Mouse (Mus musculus): ENCODE data around the gene Gm21974. TPM values are rescaled to one million over a fixed set of nuclear protein-coding genes. Genes with fewer than 3 reads are reported as not detected.
"Not testable (repeated sequence)": the region's sequence is repeated elsewhere in the genome, so short reads cannot be mapped to it uniquely, and the experiment has no call there.

Gm21974 gene
- polyA plus RNA-seq, 2 experiments = not detected

GRCm38 (mm10) chr7:127896384-127896783 is 1.1 kb upstream of the Gm21974 start:
- Histone ChIP-seq H3K4me3 (replicated peaks; ENCODE audit: low read length) (no peak overlapping the region), H3K9ac (ENCODE audit: low read depth, low read length, severe bottlenecking) (no peak overlapping the region), H3K27ac (replicated peaks; ENCODE audit: low read depth, low read length) (no peak overlapping the region), H3K4me2 (replicated peaks; ENCODE audit: low read depth, low read length, severe bottlenecking) (no peak overlapping the region), H3K36me3 (ENCODE audit: control insufficient read depth, insufficient read depth, low read length) (peaks cover 22% of the 10 kb centered on the region), H3K27me3 (ENCODE audit: control insufficient read depth, insufficient read depth, low read length) (no peaks in the 10 kb centered on the region), H3K9me3 (ENCODE audit: control insufficient read depth, low read length) (no peaks in the 10 kb centered on the region), H3K4me1 (ENCODE audit: control insufficient read depth, insufficient read depth, low read length) (peaks cover 4% of the 10 kb centered on the region)
- TF ChIP-seq POLR2A (IDR thresholded peaks at IDR 0.05; ENCODE audit: borderline replicate concordance, extremely low read depth, insufficient read depth, insufficient read length) = no peak
- WGBS = 61% methylated on average over 13 of the region's 13 CpGs
- ATAC-seq (ENCODE audit: low FRiP score, low read depth) = no peak
- peak; percentile 24 for DNase-seq (ENCODE audit: low spot score)

- H3K27ac ChIP-seq (replicated peaks; ENCODE audit: low read depth, low read length) = not testable (repeated sequence)
These were observed 637 bp upstream of the Gm21974 start for GRCm38 (mm10) chr7:127895891-127896290.

DNA sequence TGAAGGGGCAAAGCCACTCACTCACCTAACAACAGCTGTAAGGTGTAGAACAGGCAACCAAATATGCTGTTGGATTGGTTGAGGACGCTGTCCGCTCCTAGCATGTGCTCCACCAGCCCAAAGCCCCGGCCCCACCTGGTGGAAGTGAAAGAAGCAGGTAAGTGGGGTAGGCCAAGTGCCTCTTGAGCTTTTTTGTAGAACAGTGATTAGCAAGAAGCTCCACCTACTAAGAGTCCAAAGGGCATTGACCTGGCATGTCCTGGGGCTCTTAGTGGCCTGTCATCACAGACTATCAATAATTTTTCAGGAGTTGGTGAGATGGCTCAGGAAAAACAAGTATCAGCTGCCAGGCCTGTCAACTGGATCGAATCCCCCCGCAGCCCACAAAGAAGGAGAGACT is 774 bp downstream of the Gm21974 start:
- DNase-seq (ENCODE audit: low spot score) (no peak), ATAC-seq (ENCODE audit: low FRiP score, low read depth) (no peak)
- no peaks in the 10 kb centered on the region for H3K27me3 ChIP-seq (ENCODE audit: control insufficient read depth, insufficient read depth, low read length)
- peaks cover 30% of the 10 kb centered on the region for H3K36me3 ChIP-seq (ENCODE audit: control insufficient read depth, insufficient read depth, low read length)
- H3K4me3 ChIP-seq (replicated peaks; ENCODE audit: low read length) = peak overlapping the region; percentile 50
- H3K4me2 ChIP-seq (replicated peaks; ENCODE audit: low read depth, low read length, severe bottlenecking) = peak overlapping the region; percentile 63
- no peak for TF ChIP-seq POLR2A (IDR thresholded peaks at IDR 0.05; ENCODE audit: borderline replicate concordance, extremely low read depth, insufficient read depth, insufficient read length)
- no peaks in the 10 kb centered on the region for H3K9me3 ChIP-seq (ENCODE audit: control insufficient read depth, low read length)
- peak overlapping the region; percentile 58 for H3K9ac ChIP-seq (ENCODE audit: low read depth, low read length, severe bottlenecking)
- 68% methylated on average over 5 of the region's 5 CpGs for WGBS
- H3K27ac ChIP-seq (replicated peaks; ENCODE audit: low read depth, low read length) = 0 out of 2 replicates have a peak overlapping the region, but pooled peaks have one; percentile 53
- peaks cover 4% of the 10 kb centered on the region for H3K4me1 ChIP-seq (ENCODE audit: control insufficient read depth, insufficient read depth, low read length)

More at GRCm38 (mm10) chr7:127895891-127896290, 637 bp upstream of the Gm21974 start:
- not testable (repeated sequence) for H3K27me3 ChIP-seq (ENCODE audit: control insufficient read depth, insufficient read depth, low read length); H3K9ac ChIP-seq (ENCODE audit: low read depth, low read length, severe bottlenecking); H3K4me1 ChIP-seq (ENCODE audit: control insufficient read depth, insufficient read depth, low read length); DNase-seq (ENCODE audit: low spot score); H3K9me3 ChIP-seq (ENCODE audit: control insufficient read depth, low read length)
- peak; percentile 1; the same call in 1 of the 2 replicates for ATAC-seq (ENCODE audit: low FRiP score, low read depth)
- Histone ChIP-seq H3K36me3 (ENCODE audit: control insufficient read depth, insufficient read depth, low read length) (peaks cover 25% of the 10 kb centered on the region), H3K4me3 (replicated peaks; ENCODE audit: low read length) (peak overlapping the region; percentile 50), H3K4me2 (replicated peaks; ENCODE audit: low read depth, low read length, severe bottlenecking) (peak overlapping the region; percentile 63)
- WGBS = 72% methylated on average over 7 of the region's 7 CpGs

DNA sequence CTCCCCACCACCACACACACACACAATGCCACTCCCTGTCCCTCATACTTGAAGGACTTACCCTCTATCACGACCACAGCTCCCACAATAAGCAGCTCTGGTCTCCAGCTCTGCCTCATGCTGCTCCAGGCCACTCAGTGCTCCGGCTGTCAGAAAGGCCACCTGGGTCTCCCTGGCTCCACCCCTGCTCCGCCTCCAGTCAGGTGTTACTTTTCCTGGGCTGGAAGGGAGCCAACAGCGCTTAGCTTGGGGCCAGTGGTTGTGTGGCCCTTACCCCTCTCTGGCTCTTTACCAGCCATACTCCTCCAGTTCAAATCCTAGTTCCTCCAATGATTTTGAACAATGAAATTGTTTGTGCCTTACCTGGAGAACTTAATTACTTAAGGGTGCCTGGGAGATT is 4.5 kb downstream of the Gm21974 start, which contains the start of gene Prss53:
Gene Prss53 (minus strand): TSS at position 173 of the 400 bp plus-strand sequence.
- peaks cover 4% of the 10 kb centered on the region for H3K4me1 ChIP-seq (ENCODE audit: control insufficient read depth, insufficient read depth, low read length)
- 23% methylated on average over 4 of the region's 4 CpGs for WGBS
- H3K4me2 ChIP-seq (replicated peaks; ENCODE audit: low read depth, low read length, severe bottlenecking) = no peak within 1 kb of the TSS
- no peak within 1 kb of the TSS for H3K27ac ChIP-seq (replicated peaks; ENCODE audit: low read depth, low read length)
- DNase-seq (ENCODE audit: low spot score) (no peak), ATAC-seq (ENCODE audit: low FRiP score, low read depth) (no peak)
- H3K36me3 ChIP-seq (ENCODE audit: control insufficient read depth, insufficient read depth, low read length) = peaks cover 66% of the 10 kb centered on the region
- no peak within 1 kb of the TSS for H3K9ac ChIP-seq (ENCODE audit: low read depth, low read length, severe bottlenecking)
- no peak for TF ChIP-seq POLR2A (IDR thresholded peaks at IDR 0.05; ENCODE audit: borderline replicate concordance, extremely low read depth, insufficient read depth, insufficient read length)
- H3K27me3 ChIP-seq (ENCODE audit: control insufficient read depth, insufficient read depth, low read length) = no peaks in the 10 kb centered on the region
- no peaks in the 10 kb centered on the region for H3K9me3 ChIP-seq (ENCODE audit: control insufficient read depth, low read length)
- H3K4me3 ChIP-seq (replicated peaks; ENCODE audit: low read length) = no peak within 1 kb of the TSS

GRCm38 (mm10) chr7:127888821-127889220 is 6.4 kb downstream of the Gm21974 start:
- ATAC-seq (ENCODE audit: low FRiP score, low read depth) = no peak
- Histone ChIP-seq H3K4me2 (replicated peaks; ENCODE audit: low read depth, low read length, severe bottlenecking) (no peak overlapping the region), H3K27ac (replicated peaks; ENCODE audit: low read depth, low read length) (no peak overlapping the region), H3K4me3 (replicated peaks; ENCODE audit: low read length) (no peak overlapping the region), H3K36me3 (ENCODE audit: control insufficient read depth, insufficient read depth, low read length) (peaks cover 85% of the 10 kb centered on the region), H3K9me3 (ENCODE audit: control insufficient read depth, low read length) (no peaks in the 10 kb centered on the region), H3K4me1 (ENCODE audit: control insufficient read depth, insufficient read depth, low read length) (no peaks in the 10 kb centered on the region), H3K27me3 (ENCODE audit: control insufficient read depth, insufficient read depth, low read length) (no peaks in the 10 kb centered on the region), H3K9ac (ENCODE audit: low read depth, low read length, severe bottlenecking) (no peak overlapping the region)
- no peak for DNase-seq (ENCODE audit: low spot score)
- WGBS = 77% methylated on average over 3 of the region's 3 CpGs
- no peak for TF ChIP-seq POLR2A (IDR thresholded peaks at IDR 0.05; ENCODE audit: borderline replicate concordance, extremely low read depth, insufficient read depth, insufficient read length)

GRCm38 (mm10) chr7:127887781-127888180 is 7.5 kb downstream of the Gm21974 start:
- DNase-seq (ENCODE audit: low spot score) (no peak), ATAC-seq (ENCODE audit: low FRiP score, low read depth) (no peak)
- Histone ChIP-seq H3K4me1 (ENCODE audit: control insufficient read depth, insufficient read depth, low read length) (no peaks in the 10 kb centered on the region), H3K27ac (replicated peaks; ENCODE audit: low read depth, low read length) (no peak overlapping the region), H3K9ac (ENCODE audit: low read depth, low read length, severe bottlenecking) (no peak overlapping the region), H3K36me3 (ENCODE audit: control insufficient read depth, insufficient read depth, low read length) (peaks cover 85% of the 10 kb centered on the region), H3K4me3 (replicated peaks; ENCODE audit: low read length) (no peak overlapping the region), H3K27me3 (ENCODE audit: control insufficient read depth, insufficient read depth, low read length) (no peaks in the 10 kb centered on the region), H3K9me3 (ENCODE audit: control insufficient read depth, low read length) (no peaks in the 10 kb centered on the region), H3K4me2 (replicated peaks; ENCODE audit: low read depth, low read length, severe bottlenecking) (no peak overlapping the region)
- WGBS = 84% methylated on average over 3 of the region's 3 CpGs
- no peak for TF ChIP-seq POLR2A (IDR thresholded peaks at IDR 0.05; ENCODE audit: borderline replicate concordance, extremely low read depth, insufficient read depth, insufficient read length)

Data from limb, embryonic 14.5 days (tissue).